Mouse (Mus musculus) 3T3-L1 (cell line): ENCODE results near the gene Sprr2b.
"Not testable (repeated sequence)": the region's sequence is repeated elsewhere in the genome, so short reads cannot be mapped to it uniquely, and the experiment has no call there.

Source experiments
- DNase-seq: peaks from one replicate; pipeline ENCODE4 v3.0.0-alpha.2; 2015; ENCODE audit warnings: low read depth, low spot score

Gene Sprr2b

DNA sequence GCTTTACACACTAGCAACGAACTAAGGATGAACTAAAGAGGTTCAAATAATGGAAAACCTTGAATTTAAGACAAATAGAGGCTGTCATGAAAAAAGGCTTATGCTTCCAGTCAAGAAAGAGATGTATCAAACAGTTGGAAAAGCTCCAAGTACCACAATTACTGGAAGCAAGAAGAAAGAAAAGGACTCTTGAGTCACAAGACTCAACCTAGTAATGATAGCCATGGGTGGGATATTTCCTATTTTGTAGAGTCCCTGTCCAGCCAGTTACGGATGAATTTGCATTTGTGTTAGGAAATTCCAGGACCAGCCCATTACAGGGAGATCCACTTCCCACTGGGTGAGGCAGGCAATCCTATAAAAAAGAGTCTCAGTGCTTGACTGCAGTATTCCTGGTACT, at the start of gene Sprr2b:
Gene Sprr2b (plus strand): TSS at position 301 of the 400 bp plus-strand sequence.
- DNase-seq = no peak

DNA sequence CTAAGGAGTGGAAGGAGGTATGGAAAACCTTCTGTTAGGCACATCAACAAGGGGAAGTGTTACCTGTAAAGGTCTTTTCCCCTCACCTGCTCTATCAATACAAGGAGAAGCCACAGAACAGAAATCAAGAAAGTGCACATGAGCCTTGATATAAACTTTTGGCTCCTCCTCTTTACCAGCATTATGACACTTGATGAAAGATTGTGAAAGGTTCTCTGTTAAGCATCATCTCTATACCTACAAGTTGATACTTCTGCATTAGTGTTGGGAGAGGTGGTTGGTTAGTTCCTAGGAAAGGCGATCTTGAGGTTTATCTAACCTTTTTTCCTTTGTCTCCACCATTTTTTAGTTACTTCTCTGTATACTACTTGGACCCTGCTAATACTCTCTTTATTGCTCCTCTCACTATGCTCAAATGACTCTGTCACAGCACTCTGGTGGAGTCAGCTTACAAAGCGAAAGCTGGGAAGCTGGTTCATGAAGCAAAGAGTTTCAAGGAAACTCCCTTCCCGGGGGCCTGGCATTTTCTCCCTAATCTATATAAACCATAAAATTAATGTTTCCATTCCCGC, 44.9 kb upstream of the Sprr2b start:
- DNase-seq = not testable (repeated sequence)

DNA sequence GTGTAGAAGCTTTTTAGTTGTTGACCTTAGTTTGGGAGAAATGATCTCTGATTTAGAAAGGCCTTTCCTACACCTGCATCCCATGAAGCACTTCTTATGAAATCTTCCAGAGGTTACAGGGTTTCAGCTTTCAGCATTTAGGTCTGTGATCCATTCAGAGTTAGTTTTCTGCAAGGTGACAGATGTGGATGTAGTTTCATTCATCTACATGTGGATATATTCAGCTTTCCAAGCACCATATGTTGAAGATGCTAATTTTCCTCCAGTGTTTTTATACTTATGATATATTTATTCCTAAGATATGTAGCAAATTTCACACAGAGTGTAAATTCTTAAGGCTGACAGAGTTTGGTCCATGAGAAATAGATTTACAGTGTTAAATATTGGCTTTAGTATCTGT, 42.9 kb upstream of the Sprr2b start:
- DNase-seq = not testable (repeated sequence)

DNA sequence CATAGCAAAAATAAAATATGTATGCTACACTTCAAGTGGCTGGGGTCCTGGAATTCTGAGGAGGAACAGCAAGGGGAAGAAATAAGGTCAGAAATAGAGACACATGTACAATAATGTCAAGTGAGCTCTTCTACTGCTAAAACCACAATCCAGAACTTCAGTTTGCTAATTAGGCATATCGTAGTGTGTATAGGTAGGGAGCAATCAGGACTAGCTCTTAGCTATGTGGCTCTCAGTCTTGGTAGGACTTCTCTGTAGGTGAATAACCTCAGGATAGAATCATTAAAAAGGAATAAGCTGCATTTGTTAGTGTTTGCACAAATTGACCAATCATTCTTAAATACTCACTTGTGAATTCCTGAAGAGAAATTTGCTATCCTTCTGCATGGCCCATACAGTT, 42.4 kb upstream of the Sprr2b start:
- not testable (repeated sequence) for DNase-seq

DNA sequence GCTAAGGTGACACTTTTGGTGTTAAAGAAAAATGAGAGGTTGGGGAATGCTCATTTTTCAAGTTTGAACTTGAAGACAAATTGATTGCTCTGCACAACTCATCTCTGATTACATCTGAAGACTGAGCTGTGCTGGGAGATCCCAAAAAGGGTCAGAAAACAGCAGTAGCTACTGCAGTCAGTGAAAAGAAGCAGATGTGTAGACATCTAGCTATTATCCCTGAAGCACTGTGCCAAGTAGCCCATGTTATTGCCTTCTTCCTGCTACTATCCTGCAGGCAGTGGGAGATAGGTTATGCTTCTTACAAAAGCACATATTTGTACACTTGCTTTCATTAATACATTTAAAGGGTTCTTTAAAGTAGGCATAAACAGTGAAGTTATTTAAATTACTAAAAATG, 36.8 kb upstream of the Sprr2b start:
- DNase-seq = not testable (repeated sequence)

DNA sequence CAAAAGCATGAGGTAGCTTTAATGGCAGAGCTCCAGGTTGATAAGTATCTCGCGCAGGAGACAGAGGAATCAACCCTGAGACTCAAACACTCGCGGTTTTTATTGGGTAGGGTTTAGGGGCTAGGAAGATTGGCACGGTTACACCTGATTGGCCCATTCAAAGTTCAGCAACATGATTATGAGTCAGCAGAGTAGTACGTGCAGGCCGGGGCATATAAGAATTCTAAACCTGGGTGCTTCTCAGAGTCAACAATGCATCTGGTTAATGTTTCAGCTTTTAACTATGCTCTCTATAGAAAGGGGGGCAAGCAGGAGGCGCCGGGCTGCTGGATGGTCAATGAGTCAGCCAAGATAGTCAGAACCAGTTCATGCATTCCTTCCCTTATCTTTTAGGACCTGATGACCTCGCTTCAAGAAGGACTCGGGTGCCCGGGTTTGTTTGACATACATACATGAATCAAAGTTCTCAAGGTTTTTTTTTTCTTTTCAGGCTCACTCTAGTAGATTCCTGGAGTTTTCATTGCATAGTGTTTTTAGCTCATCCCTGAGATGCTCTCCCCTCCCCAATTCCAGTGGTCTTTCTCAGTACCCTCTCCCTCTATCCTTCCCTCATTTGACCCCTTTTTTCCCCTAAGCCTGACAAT, 35.3 kb upstream of the Sprr2b start:
- peak; percentile 9 for DNase-seq

DNA sequence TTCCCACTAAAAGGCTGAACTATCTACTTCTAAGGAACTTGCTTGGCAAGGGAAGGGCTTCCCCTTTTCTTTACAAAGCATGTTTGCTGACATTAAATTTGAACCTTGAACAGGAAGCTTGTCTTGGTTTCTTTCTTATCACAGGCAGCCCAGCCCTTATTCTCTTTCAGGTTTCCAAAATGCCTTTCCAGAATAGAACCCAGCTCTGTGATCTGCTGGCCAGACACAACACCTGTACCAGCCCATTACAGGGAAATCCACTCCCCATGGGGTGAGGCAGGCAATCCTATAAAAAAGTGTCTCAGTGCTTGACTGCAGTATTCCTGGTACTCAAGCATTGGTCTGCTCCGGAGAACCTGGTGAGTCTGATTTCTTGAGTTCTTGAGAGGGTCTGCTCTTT, 31.3 kb upstream of the Sprr2b start, which contains the start of gene Sprr2a3:
Gene Sprr2a3 (plus strand): TSS at position 317 of the 400 bp plus-strand sequence.
- DNase-seq = not testable (repeated sequence)

DNA sequence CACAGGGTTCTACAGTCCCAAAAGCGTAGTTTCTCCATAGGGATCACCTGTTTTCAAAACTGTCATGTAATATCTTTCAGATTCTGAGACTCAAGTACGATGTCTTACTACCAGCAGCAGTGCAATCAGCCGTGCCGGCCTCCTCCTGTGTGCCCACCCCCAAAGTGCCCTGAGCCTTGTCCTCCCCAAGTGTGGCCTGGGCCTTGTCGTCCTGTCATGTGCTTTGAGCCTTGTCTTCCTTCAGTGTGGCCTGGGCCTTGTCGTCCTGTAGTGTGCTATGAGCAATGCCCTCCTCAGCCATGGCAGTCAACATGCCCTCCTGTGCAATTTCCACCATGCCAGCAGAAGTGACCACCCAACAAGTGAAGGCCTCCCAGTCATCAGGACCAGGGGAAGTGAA, 27.9 kb upstream of the Sprr2b start:
- DNase-seq = not testable (repeated sequence)

DNA sequence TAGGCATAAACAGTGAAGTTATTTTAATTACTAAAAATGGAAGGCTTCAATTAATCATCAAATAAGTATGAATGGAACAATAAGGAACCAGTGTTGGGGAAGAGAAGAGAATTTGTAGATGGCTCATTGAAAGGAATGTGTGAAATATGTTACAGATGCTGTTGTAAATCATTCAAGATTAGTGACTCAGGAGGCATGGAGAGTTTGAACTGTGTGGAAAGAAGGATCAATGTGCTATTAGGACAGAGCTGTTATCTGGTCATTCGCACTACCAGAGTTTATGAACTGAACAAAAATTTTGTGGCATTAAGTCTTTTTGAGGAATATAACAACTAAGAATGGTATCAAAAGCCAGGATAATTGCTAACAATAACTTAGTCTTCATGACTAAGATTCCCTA, 9.0 kb upstream of the Sprr2b start:
- DNase-seq = peak; percentile 55

DNA sequence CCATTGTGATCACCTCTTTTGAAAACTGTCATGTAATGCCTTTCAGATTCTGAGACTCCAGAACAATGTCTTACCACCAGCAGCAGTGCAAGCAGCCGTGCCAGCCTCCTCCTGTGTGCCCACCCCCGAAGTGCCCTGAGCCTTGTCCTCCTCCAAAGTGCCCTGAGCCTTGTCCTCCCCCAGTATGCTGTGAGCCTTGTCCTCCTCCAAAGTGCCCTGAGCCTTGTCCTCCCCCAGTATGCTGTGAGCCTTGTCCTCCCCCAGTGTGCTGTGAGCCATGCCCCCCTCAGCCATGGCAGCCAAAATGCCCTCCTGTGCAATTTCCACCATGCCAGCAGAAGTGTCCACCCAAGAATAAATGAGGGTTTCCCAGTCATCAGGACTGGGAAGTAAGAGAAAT, 964 bp downstream of the Sprr2b start:
- no peak for DNase-seq

DNA sequence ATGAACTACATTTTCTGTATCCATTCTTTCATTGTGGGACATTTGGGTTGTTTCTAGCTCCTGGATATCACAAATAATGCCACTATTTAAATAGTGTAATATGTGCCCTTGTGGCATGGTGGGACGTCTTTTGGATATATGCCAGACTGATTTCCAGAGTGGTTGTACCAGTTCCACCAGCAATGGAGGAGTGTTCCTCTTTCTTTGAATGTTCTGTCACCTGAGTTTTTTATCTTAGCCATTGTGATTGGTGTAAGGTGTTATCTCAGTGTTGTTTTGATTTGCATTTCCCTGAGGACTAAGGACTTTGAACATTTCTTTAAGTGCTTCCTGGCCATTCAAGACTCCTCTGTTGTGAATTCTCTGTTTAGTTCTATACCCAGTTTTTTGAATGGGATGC, 19.9 kb downstream of the Sprr2b start:
- DNase-seq = no peak

DNA sequence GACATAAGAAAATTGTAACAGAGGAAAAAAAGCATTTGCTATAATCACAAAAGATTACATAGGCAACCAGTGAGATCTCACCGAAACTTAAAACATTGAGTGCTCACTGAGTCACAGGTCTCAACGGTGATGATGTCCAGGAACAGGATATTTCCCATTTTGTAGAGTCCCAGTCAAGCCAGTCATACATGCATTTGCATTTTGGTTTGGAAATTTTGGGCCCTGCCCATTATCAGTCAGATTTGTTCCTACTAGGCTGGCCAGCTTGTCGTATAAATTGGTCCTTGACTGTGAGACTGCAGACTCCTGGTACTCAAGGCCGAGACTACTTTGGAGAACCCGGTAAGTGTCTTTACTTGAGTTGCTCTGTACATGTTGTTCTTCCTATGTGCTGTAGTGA, 22.4 kb downstream of the Sprr2b start, which contains the start of gene Sprr2d:
Gene Sprr2d (plus strand): TSS at position 301 of the 400 bp plus-strand sequence.
- DNase-seq = no peak

DNA sequence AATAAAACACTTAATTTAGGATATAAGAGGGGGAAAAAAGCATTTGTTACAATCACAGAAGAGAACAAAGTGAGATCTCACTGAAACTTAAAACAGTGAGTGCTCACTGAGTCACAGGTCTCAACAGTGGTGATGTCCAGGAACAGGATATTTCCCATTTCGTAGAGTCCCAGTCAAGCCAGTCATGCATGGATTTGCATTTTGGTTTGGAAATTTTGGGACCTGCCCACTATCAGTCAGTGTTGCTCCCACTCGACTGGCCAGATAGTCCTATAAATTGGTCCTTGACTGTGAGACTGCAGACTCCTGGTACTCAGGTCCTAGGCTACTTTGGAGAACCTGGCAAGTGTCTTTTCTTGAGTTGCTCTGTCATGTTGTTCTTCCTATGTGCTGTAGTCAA, 35.4 kb downstream of the Sprr2b start, which contains the start of gene Sprr2e:
Gene Sprr2e (plus strand): TSS at position 301 of the 400 bp plus-strand sequence.
- no peak for DNase-seq

DNA sequence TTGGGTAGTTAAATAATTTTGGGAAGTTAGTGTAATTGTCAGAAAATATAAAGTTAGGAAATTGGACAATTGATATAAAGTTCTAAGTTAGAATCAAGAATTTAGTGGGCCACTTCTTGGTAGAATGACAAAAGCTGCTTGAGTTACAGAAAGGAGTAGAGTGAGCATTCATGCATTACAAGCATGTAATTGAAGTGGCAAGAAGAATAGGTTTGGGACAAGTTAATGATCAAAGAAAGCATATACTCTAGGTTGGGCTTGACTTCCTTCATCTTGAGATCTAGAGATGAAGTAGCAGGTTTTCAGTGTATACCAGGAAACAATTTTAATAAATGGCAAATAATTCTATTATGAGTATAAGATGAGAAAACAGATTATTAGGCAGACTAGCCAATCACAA, 45.2 kb downstream of the Sprr2b start:
- DNase-seq = no peak

DNA sequence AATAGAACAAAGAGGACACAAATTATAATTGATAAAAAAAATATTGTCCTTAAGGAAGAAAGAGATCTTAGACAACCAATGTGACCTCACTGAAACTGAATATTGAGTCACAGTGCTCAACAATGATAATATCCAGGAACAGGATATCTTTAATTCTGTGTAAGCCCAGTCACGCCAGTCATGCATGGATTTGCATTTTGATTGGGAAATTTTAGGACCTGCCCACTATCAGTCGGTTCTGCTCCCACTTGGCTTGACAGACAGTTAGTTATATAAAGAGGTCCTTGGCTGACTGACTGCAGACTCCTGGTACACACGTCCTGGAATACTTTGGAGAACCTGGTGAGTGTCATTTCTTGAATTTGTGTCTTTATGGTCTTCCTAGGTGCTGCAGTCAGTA, 48.5 kb downstream of the Sprr2b start, which contains the start of gene Sprr2f:
Gene Sprr2f (plus strand): TSS at position 301 of the 400 bp plus-strand sequence.
- no peak for DNase-seq
